Comparison of ENCODE assay signal across 11 mouse cellular contexts in the genomic region with DNA sequence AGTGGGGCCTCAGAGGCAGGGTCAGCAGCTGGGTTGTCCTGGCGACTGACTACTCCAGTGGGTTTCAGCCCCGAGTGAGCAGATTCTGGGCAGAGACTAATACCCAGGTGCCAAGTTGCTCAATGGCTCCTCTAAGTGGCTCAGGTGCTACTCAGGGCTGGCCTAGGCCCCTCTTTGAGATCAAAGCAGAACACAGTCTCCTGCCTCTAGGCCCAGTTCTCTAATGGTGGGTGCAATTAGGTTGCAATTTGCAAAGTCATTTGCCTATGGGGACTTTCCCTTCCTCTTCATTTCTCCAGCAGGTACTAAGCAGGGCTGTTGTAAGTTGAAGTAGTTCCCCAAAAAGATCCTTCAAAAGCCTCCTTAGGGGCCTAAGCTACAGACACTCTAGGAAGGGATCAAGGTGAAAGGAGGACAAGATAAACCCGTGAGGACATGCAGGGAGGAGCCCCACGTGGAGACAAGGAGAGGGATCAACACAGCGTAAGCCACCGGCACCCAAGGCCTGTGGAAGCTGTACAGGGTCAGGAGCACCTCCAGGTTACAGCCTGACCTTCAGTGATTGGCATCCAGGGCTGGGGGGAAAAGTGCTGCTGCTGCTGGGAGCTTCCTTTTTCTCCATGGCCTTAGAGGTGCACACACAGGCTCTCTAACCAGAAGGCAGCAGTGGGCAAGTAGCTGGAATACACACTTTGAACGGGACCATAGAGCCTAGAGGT. TPM values are rescaled to one million over a fixed set of nuclear protein-coding genes. Genes with fewer than 3 reads are reported as not detected.
DNase-seq lines count a peak whose midpoint lies in the region; ATAC-seq and TF ChIP-seq lines count a peak whose summit lies in the region.
"Had no signal": no experiment of that assay in that cellular context is flagged by ENCODE, and none has a peak within 500 bp of the region (broad histone marks: within the 10 kb centered on the region; RNA-seq: fewer than 3 reads in every experiment).

No protein-coding gene starts in this region.

- H3K4me2 ChIP-seq in forebrain, embryonic 11.5 days (ENCODE audit: low read depth, low read length, severe bottlenecking): no peak overlapping the region
- H3K4me2 ChIP-seq: heart, embryonic 15.5 days had no signal

- peak; percentile 27 for ATAC-seq in granulocyte monocyte progenitor cell, adult 5-6 weeks (replicated peaks; ENCODE audit: poor library complexity, severe bottlenecking)
- peak; percentile 31 for ATAC-seq in megakaryocyte, adult 5-6 weeks (ENCODE audit: poor library complexity, severe bottlenecking)
- no peak for ATAC-seq in forebrain, embryonic 11.5 days (replicated peaks; ENCODE audit: low FRiP score)

- TF ChIP-seq POLR2A in lung, adult 2 months (IDR thresholded peaks at IDR 0.05; ENCODE audit: borderline replicate concordance, extremely low read depth, low read depth, low read length): no peak

- peaks cover 50% of the 10 kb centered on the region for H3K36me3 ChIP-seq in heart, embryonic 10.5 days
- H3K36me3 ChIP-seq in forebrain, embryonic 11.5 days (ENCODE audit: control insufficient read depth, insufficient read depth, low read length): no peaks in the 10 kb centered on the region
- H3K36me3 ChIP-seq: forebrain, embryonic 12.5 days; heart, embryonic 15.5 days had no signal

- DNase-seq in heart, embryonic 10.5 days (ENCODE audit: low spot score): no peak
- DNase-seq in heart, postnatal 36 days: no peak
- DNase-seq in lung, adult 18-20 months: peak; percentile 46 to 68
- no peak for DNase-seq in lung, adult 2 months
- no peak for DNase-seq in forebrain, embryonic 11.5 days (ENCODE audit: low spot score)
- DNase-seq in urinary bladder, postnatal 4 days (ENCODE audit: low spot score in 2 of 2): no peak

- peak overlapping the region; percentile 63; the same call in 1 of the 2 replicates for H3K27ac ChIP-seq in heart, embryonic 10.5 days
- H3K27ac ChIP-seq in forebrain, embryonic 11.5 days (ENCODE audit: low read depth, low read length): no peak overlapping the region
- H3K27ac ChIP-seq: forebrain, embryonic 12.5 days; heart, embryonic 15.5 days; kidney, postnatal 0 days had no signal

- WGBS in heart, embryonic 10.5 days: 68% methylated on average over 7 of the region's 7 CpGs
- 66% methylated on average over 7 of the region's 7 CpGs for WGBS in lung, adult 2 months
- WGBS in forebrain, embryonic 11.5 days: 82% methylated on average over 7 of the region's 7 CpGs

- H3K27me3 ChIP-seq in heart, embryonic 10.5 days (ENCODE audit: insufficient read depth, poor library complexity, severe bottlenecking): peaks cover 4% of the 10 kb centered on the region
- H3K27me3 ChIP-seq in forebrain, embryonic 11.5 days (ENCODE audit: control insufficient read depth, insufficient read depth, low read length): peaks cover 2% of the 10 kb centered on the region; the same call in 1 of the 2 replicates
- H3K27me3 ChIP-seq: heart, embryonic 15.5 days had no signal

- intact Hi-C loops in heart, postnatal 36 days (cut with DNase I): loop anchor here (5.0 to 10.0 kb wide), 2 partner anchors 293 to 434 kb away; a partner anchor contains a TSS

- H3K4me1 ChIP-seq in heart, embryonic 10.5 days: peaks cover 47% of the 10 kb centered on the region
- H3K4me1 ChIP-seq in lung, adult 2 months (ENCODE audit: control insufficient read depth, insufficient read depth, low read length): peaks cover 26% of the 10 kb centered on the region
- peaks cover 7% of the 10 kb centered on the region for H3K4me1 ChIP-seq in forebrain, embryonic 11.5 days (replicated peaks; ENCODE audit: control insufficient read depth, insufficient read depth, low read length)

- no peak for TF ChIP-seq CTCF in lung, adult 2 months (IDR thresholded peaks at IDR 0.05; ENCODE audit: insufficient read depth, low read length)

- no peak overlapping the region for H3K9ac ChIP-seq in forebrain, embryonic 11.5 days (ENCODE audit: low read length)
- H3K9ac ChIP-seq: forebrain, embryonic 12.5 days; heart, embryonic 15.5 days had no signal

- no peak overlapping the region for H3K4me3 ChIP-seq in heart, embryonic 10.5 days
- no peak overlapping the region for H3K4me3 ChIP-seq in lung, adult 2 months (replicated peaks; ENCODE audit: extremely low read depth, low read depth, low read length)
- no peak overlapping the region for H3K4me3 ChIP-seq in forebrain, embryonic 11.5 days (ENCODE audit: low read depth, low read length)
- H3K4me3 ChIP-seq: forebrain, embryonic 12.5 days; heart, embryonic 15.5 days had no signal

- H3K9me3 ChIP-seq in heart, embryonic 10.5 days: no peaks in the 10 kb centered on the region
- no peaks in the 10 kb centered on the region for H3K9me3 ChIP-seq in forebrain, embryonic 11.5 days (ENCODE audit: control insufficient read depth, low read length)
- H3K9me3 ChIP-seq: forebrain, embryonic 12.5 days; heart, embryonic 15.5 days had no signal

RNA-seq across cellular contexts. Expression of a gene that starts 2.6 kb away (rescaled TPM):
- 12.4 and 13.1 TPM in 2 replicates for polyA plus RNA-seq in heart, embryonic 10.5 days (2016; fragmentation: Nextera tagmentation; extraction: Ambion mirVana)
- total RNA-seq in heart, postnatal 36 days (2021): 10 to 100 TPM; 11.2 to 13.5 TPM
- polyA plus RNA-seq in lung, adult 2 months (2012; rRNA removed): 22.7 and 28.2 TPM in 2 replicates
- 13.3 and 25.8 TPM in 2 replicates for total RNA-seq in granulocyte monocyte progenitor cell, adult 5-6 weeks (2014; fragmentation: Nextera tagmentation)
- 7.4 and 15.0 TPM in 2 replicates for total RNA-seq in granulocyte monocyte progenitor cell, adult 5-6 weeks (2017)
- 16.0 and 16.4 TPM in 2 replicates for total RNA-seq in megakaryocyte, adult 5-6 weeks (2015)
- 12.1 and 12.8 TPM in 2 replicates for total RNA-seq in megakaryocyte, adult 5-6 weeks (2017)
- 16.8 and 18.7 TPM in 2 replicates for polyA plus RNA-seq in forebrain, embryonic 11.5 days (2014; fragmentation: Nextera tagmentation; extraction: Ambion mirVana)

RNA-seq across cellular contexts. Expression of a gene that starts 13.5 kb away (rescaled TPM):
- 332 and 360 TPM in 2 replicates for polyA plus RNA-seq in heart, embryonic 10.5 days (2016; fragmentation: Nextera tagmentation; extraction: Ambion mirVana)
- 100 to 1,000 TPM; 500 to 574 TPM for total RNA-seq in heart, postnatal 36 days (2021)
- 2,052 and 2,661 TPM in 2 replicates for polyA plus RNA-seq in lung, adult 2 months (2012; rRNA removed)
- total RNA-seq in granulocyte monocyte progenitor cell, adult 5-6 weeks (2014; fragmentation: Nextera tagmentation): 3,456 and 3,912 TPM in 2 replicates
- total RNA-seq in granulocyte monocyte progenitor cell, adult 5-6 weeks (2017): 1,093 and 2,216 TPM in 2 replicates
- total RNA-seq in megakaryocyte, adult 5-6 weeks (2015): 1,036 and 1,070 TPM in 2 replicates
- total RNA-seq in megakaryocyte, adult 5-6 weeks (2017): 1,935 and 2,289 TPM in 2 replicates
- 423 and 468 TPM in 2 replicates for polyA plus RNA-seq in forebrain, embryonic 11.5 days (2014; fragmentation: Nextera tagmentation; extraction: Ambion mirVana)

RNA-seq across cellular contexts. Expression of a gene that starts 19.0 kb away (rescaled TPM):
- 0.16 and 0.68 TPM in 2 replicates for polyA plus RNA-seq in heart, embryonic 10.5 days (2016; fragmentation: Nextera tagmentation; extraction: Ambion mirVana)
- not detected for total RNA-seq in heart, postnatal 36 days (2021)
- 1.4 and 2.3 TPM in 2 replicates for polyA plus RNA-seq in lung, adult 2 months (2012; rRNA removed)
- not detected in 2 replicates for total RNA-seq in granulocyte monocyte progenitor cell, adult 5-6 weeks (2014; fragmentation: Nextera tagmentation)
- not detected in 2 replicates for total RNA-seq in granulocyte monocyte progenitor cell, adult 5-6 weeks (2017)
- not detected in 2 replicates for total RNA-seq in megakaryocyte, adult 5-6 weeks (2015)
- total RNA-seq in megakaryocyte, adult 5-6 weeks (2017): not detected in 2 replicates
- polyA plus RNA-seq in forebrain, embryonic 11.5 days (2014; fragmentation: Nextera tagmentation; extraction: Ambion mirVana): 0.08 TPM in 1 of 2 replicates, not detected in the other

RNA-seq across cellular contexts. Expression of a gene that starts 45.0 kb away (rescaled TPM):
- polyA plus RNA-seq in heart, embryonic 10.5 days (2016; fragmentation: Nextera tagmentation; extraction: Ambion mirVana): 23.6 and 30.8 TPM in 2 replicates
- total RNA-seq in heart, postnatal 36 days (2021): 10 to 100 TPM; 70.7 to 76.3 TPM
- polyA plus RNA-seq in lung, adult 2 months (2012; rRNA removed): 145 and 148 TPM in 2 replicates
- total RNA-seq in granulocyte monocyte progenitor cell, adult 5-6 weeks (2014; fragmentation: Nextera tagmentation): 0.06 TPM in 1 of 2 replicates, not detected in the other
- 0.05 TPM in 1 of 2 replicates, not detected in the other for total RNA-seq in granulocyte monocyte progenitor cell, adult 5-6 weeks (2017)
- total RNA-seq in megakaryocyte, adult 5-6 weeks (2015): 0.48 and 0.83 TPM in 2 replicates
- 0.18 and 4.0 TPM in 2 replicates for total RNA-seq in megakaryocyte, adult 5-6 weeks (2017)
- polyA plus RNA-seq in forebrain, embryonic 11.5 days (2014; fragmentation: Nextera tagmentation; extraction: Ambion mirVana): 5.9 and 7.8 TPM in 2 replicates

Comparison
In these comparisons a context has a peak if more than half of its experiments do, and no peak if none do; other contexts are left out.
1. DNase-seq: peak in lung, adult 18-20 months (2 of 2); none in heart, embryonic 10.5 days (single experiment), heart, postnatal 36 days (0 of 2), lung, adult 2 months (single experiment), forebrain, embryonic 11.5 days (single experiment) and urinary bladder, postnatal 4 days (0 of 2).